Mouse (Mus musculus): ENCODE data around the gene Tsc1. TPM values are rescaled to one million over a fixed set of nuclear protein-coding genes. Genes with fewer than 3 reads are reported as not detected.

Tsc1 gene
- polyA plus RNA-seq, 1 experiment = 1.7 TPM

- Histone ChIP-seq H3K9me3 (no peaks in the 10 kb centered on the region), H3K36me3 (replicated peaks; ENCODE audit: low read length) (no peaks in the 10 kb centered on the region), H3K4me3 (replicated peaks) (peak within 1 kb of the TSS; percentile 93), H3K27me3 (replicated peaks) (peaks cover 56% of the 10 kb centered on the region), H3K4me1 (peaks cover 54% of the 10 kb centered on the region)
- no peak for TF ChIP-seq FLI1 (IDR thresholded peaks at IDR 0.05; ENCODE audit: low read length)
- TF ChIP-seq GATA1 (IDR thresholded peaks at IDR 0.05; ENCODE audit: borderline replicate concordance, low read length) = no peak
Observed at GRCm38 (mm10) chr2:28699361-28700335, 58.6 kb downstream of the Tsc1 start, which contains the start of the genes Spaca9 and Ak8. TSS of gene Spaca9 (minus strand) at chr2:28699727. TSS of gene Ak8 (plus strand) at chr2:28700164.

- Histone ChIP-seq H3K36me3 (replicated peaks; ENCODE audit: low read length) (no peaks in the 10 kb centered on the region), H3K27me3 (replicated peaks) (peaks cover 56% of the 10 kb centered on the region), H3K9me3 (no peaks in the 10 kb centered on the region), H3K4me1 (peaks cover 64% of the 10 kb centered on the region), H3K4me3 (replicated peaks) (no peak overlapping the region)
- TF ChIP-seq GATA1 (IDR thresholded peaks at IDR 0.05; ENCODE audit: borderline replicate concordance, low read length) (no peak), FLI1 (IDR thresholded peaks at IDR 0.05; ENCODE audit: low read length) (no peak)
Observed at GRCm38 (mm10) chr2:28701646-28702262, 60.7 kb downstream of the Tsc1 start.

- H3K36me3 ChIP-seq (replicated peaks; ENCODE audit: low read length) = no peaks in the 10 kb centered on the region
- H3K4me3 ChIP-seq (replicated peaks) = no peak overlapping the region
- H3K9me3 ChIP-seq = no peaks in the 10 kb centered on the region
- TF ChIP-seq GATA1 (IDR thresholded peaks at IDR 0.05; ENCODE audit: borderline replicate concordance, low read length) (no peak), FLI1 (IDR thresholded peaks at IDR 0.05; ENCODE audit: low read length) (no peak)
- peaks cover 66% of the 10 kb centered on the region for H3K27me3 ChIP-seq (replicated peaks)
- H3K4me1 ChIP-seq = peaks cover 25% of the 10 kb centered on the region
Observed at GRCm38 (mm10) chr2:28706106-28706636, 65.1 kb downstream of the Tsc1 start.

- no peaks in the 10 kb centered on the region for H3K36me3 ChIP-seq (replicated peaks; ENCODE audit: low read length)
- H3K4me3 ChIP-seq (replicated peaks) = no peak overlapping the region
- peaks cover 18% of the 10 kb centered on the region for H3K4me1 ChIP-seq
- no peaks in the 10 kb centered on the region for H3K9me3 ChIP-seq
- H3K27me3 ChIP-seq (replicated peaks) = peaks cover 66% of the 10 kb centered on the region
- TF ChIP-seq GATA1 (IDR thresholded peaks at IDR 0.05; ENCODE audit: borderline replicate concordance, low read length) (no peak), FLI1 (IDR thresholded peaks at IDR 0.05; ENCODE audit: low read length) (no peak)
Observed at GRCm38 (mm10) chr2:28706787-28707186, 65.8 kb downstream of the Tsc1 start.

- H3K4me1 ChIP-seq = peaks cover 18% of the 10 kb centered on the region
- H3K36me3 ChIP-seq (replicated peaks; ENCODE audit: low read length) = no peaks in the 10 kb centered on the region
- TF ChIP-seq FLI1 (IDR thresholded peaks at IDR 0.05; ENCODE audit: low read length) = no peak
- no peak for TF ChIP-seq GATA1 (IDR thresholded peaks at IDR 0.05; ENCODE audit: borderline replicate concordance, low read length)
- peaks cover 62% of the 10 kb centered on the region for H3K27me3 ChIP-seq (replicated peaks)
- no peak overlapping the region for H3K4me3 ChIP-seq (replicated peaks)
- H3K9me3 ChIP-seq = peaks cover 7% of the 10 kb centered on the region
Observed at GRCm38 (mm10) chr2:28713036-28713435, 72.0 kb downstream of the Tsc1 start.

- Histone ChIP-seq H3K4me3 (replicated peaks) (no peak overlapping the region), H3K4me1 (peaks cover 16% of the 10 kb centered on the region), H3K9me3 (no peaks in the 10 kb centered on the region), H3K27me3 (replicated peaks) (peaks cover 67% of the 10 kb centered on the region), H3K36me3 (replicated peaks; ENCODE audit: low read length) (no peaks in the 10 kb centered on the region)
- TF ChIP-seq GATA1 (IDR thresholded peaks at IDR 0.05; ENCODE audit: borderline replicate concordance, low read length) (no peak), FLI1 (IDR thresholded peaks at IDR 0.05; ENCODE audit: low read length) (no peak)
Observed at GRCm38 (mm10) chr2:28722419-28722818, 81.4 kb downstream of the Tsc1 start.

GRCm38 (mm10) chr2:28723912-28724311, 82.9 kb downstream of the Tsc1 start:
- no peak for TF ChIP-seq FLI1 (IDR thresholded peaks at IDR 0.05; ENCODE audit: low read length)
- no peak for TF ChIP-seq GATA1 (IDR thresholded peaks at IDR 0.05; ENCODE audit: borderline replicate concordance, low read length)
- no peak overlapping the region for H3K4me3 ChIP-seq (replicated peaks)
- peaks cover 12% of the 10 kb centered on the region for H3K4me1 ChIP-seq
- peaks cover 72% of the 10 kb centered on the region for H3K27me3 ChIP-seq (replicated peaks)
- no peaks in the 10 kb centered on the region for H3K36me3 ChIP-seq (replicated peaks; ENCODE audit: low read length)
- H3K9me3 ChIP-seq = no peaks in the 10 kb centered on the region

- no peak overlapping the region for H3K4me3 ChIP-seq (replicated peaks)
- H3K9me3 ChIP-seq = no peaks in the 10 kb centered on the region
- TF ChIP-seq FLI1 (IDR thresholded peaks at IDR 0.05; ENCODE audit: low read length) (no peak), GATA1 (IDR thresholded peaks at IDR 0.05; ENCODE audit: borderline replicate concordance, low read length) (no peak)
- peaks cover 3% of the 10 kb centered on the region; the same call in 1 of the 2 replicates for H3K4me1 ChIP-seq
- H3K36me3 ChIP-seq (replicated peaks; ENCODE audit: low read length) = no peaks in the 10 kb centered on the region
- peaks cover 61% of the 10 kb centered on the region for H3K27me3 ChIP-seq (replicated peaks)
Observed at GRCm38 (mm10) chr2:28727786-28728404, 86.9 kb downstream of the Tsc1 start.

GRCm38 (mm10) chr2:28730676-28731075, 89.6 kb downstream of the Tsc1 start:
- TF ChIP-seq GATA1 (IDR thresholded peaks at IDR 0.05; ENCODE audit: borderline replicate concordance, low read length) (no peak), FLI1 (IDR thresholded peaks at IDR 0.05; ENCODE audit: low read length) (no peak)
- no peak overlapping the region for H3K4me3 ChIP-seq (replicated peaks)
- peaks cover 71% of the 10 kb centered on the region for H3K27me3 ChIP-seq (replicated peaks)
- no peaks in the 10 kb centered on the region for H3K36me3 ChIP-seq (replicated peaks; ENCODE audit: low read length)
- H3K4me1 ChIP-seq = no peaks in the 10 kb centered on the region
- H3K9me3 ChIP-seq = no peaks in the 10 kb centered on the region

Data from megakaryocyte, embryonic 14.5 days (primary cell).